Mouse (Mus musculus) megakaryocyte, adult 5-6 weeks (primary cell): ENCODE results near the gene Hoxd12. TPM values are rescaled to one million over a fixed set of nuclear protein-coding genes. Genes with fewer than 3 reads are reported as not detected.

Experiments
- ATAC-seq: 2 replicates; pipeline ENCODE4 v1.8.0; 2016; ENCODE audit warnings: mild to moderate bottlenecking, inconsistent platforms; ENCODE audit not compliant: poor library complexity, severe bottlenecking
- total RNA-seq, 2 experiments: library from RNA; stranded (forward) in 1 of 2; stranded (reverse) in 1 of 2; fragments of 153-499, 151-499 nt in 1 of 2; fragments of 221-1000, 200-1000 nt in 1 of 2; gene quantifications; 2 replicates each; pipeline versions ENCODE4 v1.2.3 to v1.2.4; 2015 to 2017

Gene Hoxd12
- not detected in 2 replicates for total RNA-seq (2015)
- total RNA-seq (2017), result not detected in 2 replicates

DNA sequence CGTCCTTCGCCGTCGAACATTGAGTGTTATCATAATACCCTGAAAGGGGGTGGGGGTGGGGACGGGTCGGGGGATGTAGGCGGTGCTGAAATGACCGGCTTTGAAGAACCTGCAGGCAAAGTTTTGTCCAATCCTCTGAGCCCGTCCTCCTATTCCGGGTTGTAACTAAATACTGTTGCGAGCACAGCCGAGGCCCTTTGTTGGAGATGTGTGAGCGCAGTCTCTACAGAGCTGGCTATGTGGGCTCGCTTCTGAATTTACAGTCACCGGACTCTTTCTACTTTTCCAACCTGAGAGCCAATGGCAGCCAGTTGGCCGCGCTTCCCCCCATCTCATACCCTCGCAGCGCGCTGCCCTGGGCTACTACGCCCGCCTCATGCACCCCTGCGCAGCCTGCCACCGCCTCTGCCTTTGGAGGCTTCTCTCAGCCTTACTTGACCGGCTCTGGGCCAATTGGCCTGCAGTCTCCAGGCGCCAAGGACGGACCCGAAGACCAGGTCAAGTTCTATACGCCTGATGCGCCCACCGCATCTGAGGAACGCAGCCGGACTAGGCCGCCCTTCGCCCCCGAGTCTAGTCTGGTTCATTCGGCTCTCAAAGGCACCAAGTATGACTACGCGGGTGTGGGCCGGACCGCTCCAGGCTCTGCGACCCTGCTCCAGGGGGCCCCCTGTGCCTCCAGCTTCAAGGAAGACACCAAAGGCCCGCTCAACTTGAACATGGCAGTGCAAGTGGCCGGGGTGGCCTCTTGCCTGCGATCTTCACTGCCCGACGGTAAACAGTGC lies at the start of gene Hoxd12:
TSS of gene Hoxd12 (plus strand) at position 133 of the 785 bp plus-strand sequence.
- ATAC-seq, result no peak

- no peak for ATAC-seq
These were observed 39.4 kb upstream of the Hoxd12 start for GRCm38 (mm10) chr2:74635412-74635811.

DNA sequence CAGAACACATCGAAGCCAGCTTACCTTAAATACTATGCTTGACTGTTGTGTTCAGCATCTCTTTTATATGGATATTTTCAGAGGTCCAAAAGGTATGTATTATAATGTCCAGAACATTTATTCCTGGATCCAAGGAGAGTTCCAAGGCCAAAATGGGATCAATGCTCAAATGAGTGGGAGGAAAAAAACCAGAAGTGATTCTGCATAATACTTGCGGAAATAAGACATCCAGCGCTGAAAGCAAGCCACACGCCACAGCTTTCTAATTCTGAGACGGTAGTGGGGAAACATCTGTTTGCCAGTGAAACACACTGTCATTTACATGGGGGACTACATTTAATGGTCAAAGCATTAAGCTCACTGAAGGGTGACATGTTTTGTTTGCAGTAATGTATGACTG lies 32.4 kb upstream of the Hoxd12 start:
- 0 out of 2 replicates have a peak, but pooled peaks have one; percentile 35 for ATAC-seq

- no peak for ATAC-seq
These were observed 29.2 kb upstream of the Hoxd12 start for GRCm38 (mm10) chr2:74645631-74646030.

GRCm38 (mm10) chr2:74647082-74647864 lies 27.5 kb upstream of the Hoxd12 start:
- no peak for ATAC-seq

DNA sequence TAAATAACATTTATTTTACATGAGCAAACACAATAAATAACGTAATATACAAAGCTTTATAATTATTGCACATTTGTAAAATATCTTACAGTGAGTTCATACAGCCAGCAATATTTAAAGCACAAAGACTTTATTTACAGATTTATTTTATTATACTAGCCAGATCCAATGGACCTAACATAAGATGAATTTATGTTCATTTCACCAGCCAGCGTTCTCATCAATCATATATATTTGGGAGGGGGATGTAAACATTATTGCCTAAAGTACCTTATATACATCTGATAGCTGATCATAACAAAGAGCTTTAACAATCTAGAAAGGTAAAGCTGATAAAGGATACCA lies 21.8 kb upstream of the Hoxd12 start:
- no peak for ATAC-seq

GRCm38 (mm10) chr2:74653781-74654535 lies 20.9 kb upstream of the Hoxd12 start:
- no peak for ATAC-seq

DNA sequence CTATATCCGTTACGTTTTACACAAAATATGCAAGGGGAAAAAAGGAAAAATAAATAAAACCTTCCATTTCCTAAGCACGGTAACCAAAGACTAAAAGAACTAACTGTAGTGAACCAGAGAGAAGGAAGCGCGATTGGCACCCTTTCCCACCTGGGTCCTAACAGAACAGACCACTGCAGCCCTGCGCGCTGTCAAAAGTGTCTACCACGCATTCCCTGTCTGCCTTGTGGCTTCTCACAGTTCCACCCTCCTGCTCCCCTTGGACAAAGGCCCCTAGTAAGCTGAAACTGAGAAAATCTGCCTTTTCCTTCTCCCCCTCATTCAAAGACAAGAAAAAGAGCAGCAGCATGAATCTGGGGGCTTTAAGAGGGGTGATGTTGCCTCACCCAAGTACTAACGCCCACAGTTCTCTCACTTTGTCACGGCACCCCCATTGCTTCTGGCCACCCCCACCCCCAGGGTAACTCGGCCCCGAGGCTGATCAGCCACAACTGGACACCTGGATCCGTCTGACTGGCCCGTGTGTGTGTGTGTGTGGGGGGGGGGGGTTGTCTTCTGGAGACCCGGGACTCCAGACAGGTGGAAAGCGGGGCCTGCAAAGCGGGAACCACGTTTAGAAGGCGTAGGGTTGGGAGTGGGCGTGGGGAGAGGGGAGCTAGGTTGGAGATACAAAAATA lies 19.9 kb upstream of the Hoxd12 start:
- ATAC-seq, result no peak

- ATAC-seq, result peak; percentile 54
These were observed 19.4 kb upstream of the Hoxd12 start for GRCm38 (mm10) chr2:74655420-74655781.

DNA sequence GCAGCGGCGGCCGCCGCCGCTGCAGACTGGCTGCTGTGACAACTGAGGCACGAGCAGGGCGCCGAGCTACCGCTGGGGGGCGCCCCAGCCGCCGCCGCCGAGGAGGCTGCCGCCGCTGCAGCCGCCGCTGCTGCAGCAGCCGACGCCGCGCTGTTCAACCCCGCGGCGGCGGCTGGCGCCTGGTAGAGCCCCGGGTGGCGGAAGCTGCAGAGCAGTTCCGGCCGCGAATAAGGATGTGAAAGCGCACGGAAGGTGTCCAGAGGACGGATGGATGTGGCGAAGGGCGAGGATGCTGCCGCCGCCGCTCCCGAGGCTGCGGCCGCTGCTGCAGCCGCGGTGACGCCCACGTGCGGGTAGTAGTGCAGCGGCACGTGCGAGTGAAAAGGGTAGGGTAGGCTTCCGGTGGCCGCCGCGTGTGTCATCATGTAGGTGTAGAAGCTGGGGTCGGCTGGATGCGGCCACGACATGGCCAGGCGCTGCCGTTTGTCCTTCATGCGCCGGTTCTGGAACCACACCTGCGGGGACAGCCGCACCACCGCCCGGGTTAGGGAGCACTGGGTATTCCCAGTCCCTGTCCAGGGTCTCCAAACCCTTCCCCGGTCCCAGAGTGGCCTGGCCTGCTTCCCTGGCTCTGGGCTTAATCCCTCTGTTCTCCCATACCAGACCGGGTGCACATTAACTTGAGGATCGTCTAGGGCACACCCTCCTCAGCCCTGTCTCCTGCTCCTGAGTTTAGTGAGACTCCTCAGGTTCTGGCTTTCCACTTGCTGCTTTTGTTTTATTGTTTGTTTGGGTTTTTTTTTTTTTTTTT lies 18.8 kb upstream of the Hoxd12 start:
- peak; percentile 71 for ATAC-seq

GRCm38 (mm10) chr2:74656632-74657021 lies 18.2 kb upstream of the Hoxd12 start:
- ATAC-seq, result no peak

GRCm38 (mm10) chr2:74657251-74658023 lies 17.4 kb upstream of the Hoxd12 start:
- no peak for ATAC-seq

DNA sequence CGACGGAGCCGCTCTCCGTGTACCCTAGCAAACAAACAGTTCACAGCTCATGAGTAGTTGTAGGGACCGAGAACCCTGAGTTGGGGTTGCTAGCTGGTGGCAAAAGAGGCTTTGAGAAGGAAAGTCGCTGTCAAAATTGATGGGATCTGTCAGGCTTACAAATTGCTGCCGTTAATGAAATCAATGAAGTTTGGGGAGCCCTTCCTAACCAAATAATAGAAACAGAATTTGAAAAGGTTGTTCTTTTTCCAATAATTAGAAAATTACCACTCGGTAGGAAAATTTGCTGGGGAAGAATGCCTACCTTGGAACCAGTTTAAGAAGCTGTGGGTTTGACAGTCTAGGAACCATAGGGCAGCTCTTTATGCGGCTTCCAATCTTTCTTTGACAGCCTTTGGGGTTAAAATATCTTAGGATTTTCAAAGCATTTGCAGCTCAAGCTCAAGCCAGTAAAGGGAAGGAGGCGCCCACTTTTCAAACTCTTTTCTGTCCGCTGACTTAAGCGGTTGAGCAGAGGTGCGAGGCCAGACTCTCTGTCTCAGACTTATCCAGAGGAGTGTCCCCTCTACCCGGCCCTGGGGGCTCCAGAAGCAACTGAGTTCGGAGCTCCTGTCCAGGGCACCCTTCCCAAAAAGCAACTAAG lies 16.7 kb upstream of the Hoxd12 start:
- no peak for ATAC-seq

DNA sequence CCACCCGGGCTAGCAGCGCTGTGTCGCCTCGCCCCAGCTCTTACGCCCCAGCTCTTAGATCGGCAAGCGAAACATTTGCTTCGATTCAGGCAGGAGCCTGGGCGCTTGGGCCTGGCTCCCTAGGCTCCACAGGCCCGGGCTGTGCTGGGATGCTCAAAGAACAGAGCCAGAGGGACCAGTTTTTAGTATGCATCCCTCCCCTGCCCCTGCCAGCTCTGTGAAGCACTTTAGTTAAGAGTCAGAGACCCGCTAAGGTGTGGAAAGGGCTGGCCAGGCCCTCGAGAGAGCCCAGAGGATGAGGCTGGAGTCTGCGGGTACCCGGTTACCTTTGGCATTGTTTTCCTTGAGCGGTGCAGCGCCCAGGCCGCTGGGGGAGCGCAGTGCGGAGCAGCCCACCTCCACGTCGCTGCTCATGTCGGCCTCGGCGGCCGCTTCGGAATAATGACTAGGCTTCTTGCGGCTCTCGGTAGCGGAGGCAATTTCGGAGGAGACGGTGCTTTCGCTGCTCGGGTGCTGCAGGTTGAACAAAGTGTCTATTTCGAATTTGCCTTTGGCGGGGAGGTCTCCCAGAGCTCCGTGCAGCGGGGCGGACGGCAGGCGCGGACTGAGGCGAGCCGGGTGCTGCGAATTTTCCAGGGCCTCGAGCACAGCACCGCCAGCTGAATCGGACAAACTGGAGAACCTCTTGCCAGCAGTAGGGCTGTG lies 16.0 kb upstream of the Hoxd12 start:
- ATAC-seq, result no peak

- no peak for ATAC-seq
These were observed 15.3 kb upstream of the Hoxd12 start, which contains the start of gene Evx2 for GRCm38 (mm10) chr2:74659507-74660005. Evx2 (minus strand) TSS chr2:74659557.

DNA sequence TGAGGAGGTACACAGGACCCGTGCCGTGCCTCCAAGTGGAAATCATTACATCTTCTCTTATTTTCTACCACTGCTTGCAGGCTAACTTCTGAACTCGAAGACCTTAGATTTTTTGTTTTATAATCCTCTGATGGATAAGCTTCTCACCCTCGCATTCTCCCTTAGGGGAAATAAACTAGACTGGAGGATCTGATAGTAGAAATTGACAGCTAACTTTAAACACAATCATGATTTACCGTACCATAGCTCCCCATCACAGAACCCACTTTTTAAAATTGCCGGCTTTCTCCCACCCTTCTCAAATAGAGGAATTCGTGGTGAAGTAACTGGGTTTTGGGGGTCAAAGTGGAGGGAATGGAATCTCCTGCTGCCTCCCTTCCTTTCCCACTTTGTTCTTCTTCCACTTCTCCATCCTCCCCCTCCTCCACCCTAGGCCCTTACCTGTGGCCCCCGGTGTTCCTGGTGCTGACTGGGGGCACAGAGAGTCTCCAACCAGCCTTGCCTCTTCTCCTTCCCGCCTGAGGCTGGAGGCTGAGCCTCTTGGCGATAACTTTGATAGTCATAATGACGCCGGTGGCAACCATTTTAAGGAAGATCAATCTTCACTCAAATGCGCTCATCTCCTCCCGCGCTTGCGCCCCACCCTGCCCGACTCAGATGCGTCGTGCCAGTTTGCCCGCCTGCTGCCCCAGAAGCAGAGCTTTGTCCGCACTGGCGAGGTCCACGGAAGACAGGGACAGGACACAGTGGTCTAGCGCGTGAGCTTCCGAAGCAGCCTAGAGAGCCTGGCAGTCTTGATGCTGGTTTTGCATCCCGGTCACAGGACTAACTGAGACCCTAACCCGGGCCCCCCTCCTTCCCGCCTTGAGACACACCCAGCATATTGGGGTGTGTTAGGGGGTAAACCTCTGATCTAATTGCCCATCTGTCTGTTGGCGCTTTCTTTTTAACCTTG lies 14.1 kb upstream of the Hoxd12 start:
- no peak for ATAC-seq

- ATAC-seq, result no peak; the same call in 1 of the 2 replicates
These were observed 13.1 kb upstream of the Hoxd12 start for GRCm38 (mm10) chr2:74661685-74662084.
